Mouse (Mus musculus): ENCODE results near the gene Ly6g6d. TPM values are rescaled to one million over a fixed set of nuclear protein-coding genes. Genes with fewer than 3 reads are reported as not detected.
"Not testable (repeated sequence)": the region's sequence is repeated elsewhere in the genome, so short reads cannot be mapped to it uniquely, and the experiment has no call there.

The Ly6g6d gene
- polyA plus RNA-seq (2014; fragmentation: Nextera tagmentation; extraction: Ambion mirVana): 2.7 and 4.0 TPM in 2 replicates

DNA sequence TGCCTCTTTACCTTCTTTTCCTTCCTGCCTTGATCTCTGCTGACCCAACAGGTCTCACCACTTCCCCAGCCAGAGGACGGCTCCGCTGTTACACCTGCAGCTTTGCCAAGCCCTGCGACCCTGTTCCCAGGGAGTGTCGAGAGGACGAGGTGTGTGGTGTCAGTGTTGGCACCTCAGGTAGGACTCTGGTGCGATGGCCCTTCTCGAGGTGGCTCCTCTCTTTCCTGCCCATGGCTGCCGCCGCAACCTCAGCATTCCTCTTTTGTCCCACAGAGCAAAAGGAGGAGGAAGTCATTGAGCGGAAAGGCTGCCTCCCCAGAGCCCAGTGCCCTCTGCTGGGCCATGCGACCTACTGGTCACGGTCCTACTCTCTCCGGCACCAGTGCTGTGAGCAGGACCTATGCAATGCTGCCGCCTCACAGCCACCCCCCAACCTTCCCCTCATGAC, at the start of gene Ly6g6d:
Gene Ly6g6d, minus strand, starts transcription at position 280 of the 448 bp plus-strand sequence.
- Histone ChIP-seq H3K4me2 (peak within 1 kb of the TSS; percentile 54), H3K4me3 (ENCODE audit: low read depth, low read length) (peak within 1 kb of the TSS; percentile 21), H3K27me3 (ENCODE audit: insufficient read depth, low read length) (no peaks in the 10 kb centered on the region), H3K4me1 (ENCODE audit: insufficient read depth) (0 out of 2 replicates have a peak, but pooled peaks cover 4% of the 10 kb centered on the region), H3K27ac (ENCODE audit: low read depth) (peak within 1 kb of the TSS; percentile 69; the same call in 1 of the 2 replicates), H3K9me3 (ENCODE audit: low read depth, low read length) (no peaks in the 10 kb centered on the region), H3K9ac (peak within 1 kb of the TSS; percentile 44), H3K36me3 (ENCODE audit: insufficient read depth) (no peaks in the 10 kb centered on the region)
- DNase-seq (peak; percentile 60), ATAC-seq (ENCODE audit: insufficient read depth) (peak; percentile 75)
- TF ChIP-seq CTCF (IDR thresholded peaks at IDR 0.05; ENCODE audit: low read depth): peak; percentile 65
- WGBS: 10% methylated on average over 14 of the region's 14 CpGs

- H3K27ac ChIP-seq (ENCODE audit: low read depth): no peak overlapping the region
- H3K27me3 ChIP-seq (ENCODE audit: insufficient read depth, low read length): no peaks in the 10 kb centered on the region
- peak overlapping the region; percentile 48 for H3K4me3 ChIP-seq (ENCODE audit: low read depth, low read length)
- DNase-seq (no peak), ATAC-seq (ENCODE audit: insufficient read depth) (no peak)
- H3K9me3 ChIP-seq (ENCODE audit: low read depth, low read length): no peaks in the 10 kb centered on the region
- TF ChIP-seq CTCF (IDR thresholded peaks at IDR 0.05; ENCODE audit: low read depth): no peak
- 52% methylated on average over 13 of the region's 13 CpGs for WGBS
- peak overlapping the region; percentile 79 for H3K4me2 ChIP-seq
- peaks cover 27% of the 10 kb centered on the region; the same call in 1 of the 2 replicates for H3K36me3 ChIP-seq (ENCODE audit: insufficient read depth)
- peak overlapping the region; percentile 74 for H3K9ac ChIP-seq
- H3K4me1 ChIP-seq (ENCODE audit: insufficient read depth): no peaks in the 10 kb centered on the region; the same call in 1 of the 2 replicates
Measured at GRCm38 (mm10) chr17:35127017-35127416, 49.2 kb upstream of the Ly6g6d start.

DNA sequence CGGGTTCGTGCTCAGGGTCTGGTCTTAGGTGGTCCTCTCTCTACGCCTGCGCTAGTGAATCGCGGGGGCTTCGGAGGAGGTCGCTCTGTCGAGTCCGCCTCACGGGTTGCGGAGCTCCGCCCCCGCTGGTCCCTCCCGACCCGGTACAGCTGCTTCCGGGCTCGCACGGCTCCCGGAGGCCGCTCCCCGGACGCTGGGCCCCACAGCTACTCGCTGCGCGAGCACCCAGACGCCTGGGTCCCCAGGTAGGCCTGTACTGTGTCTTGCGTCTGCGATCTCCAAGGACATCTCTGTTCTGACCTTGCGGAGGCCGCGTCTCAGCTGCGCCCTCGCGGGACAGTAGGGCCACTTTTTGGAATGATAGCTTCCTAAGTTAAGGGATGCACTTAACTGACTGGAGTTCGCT, 48.3 kb upstream of the Ly6g6d start, which contains the start of gene D17H6S53E:
Gene D17H6S53E, plus strand, starts transcription at position 168 of the 406 bp plus-strand sequence.
- DNase-seq (peak; percentile 87), ATAC-seq (ENCODE audit: insufficient read depth) (peak; percentile 58)
- WGBS: under 1% methylated on average over 36 of the region's 36 CpGs
- peak within 1 kb of the TSS; percentile 48 for H3K4me3 ChIP-seq (ENCODE audit: low read depth, low read length)
- H3K4me1 ChIP-seq (ENCODE audit: insufficient read depth): no peaks in the 10 kb centered on the region; the same call in 1 of the 2 replicates
- TF ChIP-seq CTCF (IDR thresholded peaks at IDR 0.05; ENCODE audit: low read depth): no peak
- peak within 1 kb of the TSS; percentile 64 for H3K27ac ChIP-seq (ENCODE audit: low read depth)
- peak within 1 kb of the TSS; percentile 74 for H3K9ac ChIP-seq
- peaks cover 27% of the 10 kb centered on the region; the same call in 1 of the 2 replicates for H3K36me3 ChIP-seq (ENCODE audit: insufficient read depth)
- H3K4me2 ChIP-seq: peak within 1 kb of the TSS; percentile 79
- H3K9me3 ChIP-seq (ENCODE audit: low read depth, low read length): no peaks in the 10 kb centered on the region
- no peaks in the 10 kb centered on the region for H3K27me3 ChIP-seq (ENCODE audit: insufficient read depth, low read length)

DNA sequence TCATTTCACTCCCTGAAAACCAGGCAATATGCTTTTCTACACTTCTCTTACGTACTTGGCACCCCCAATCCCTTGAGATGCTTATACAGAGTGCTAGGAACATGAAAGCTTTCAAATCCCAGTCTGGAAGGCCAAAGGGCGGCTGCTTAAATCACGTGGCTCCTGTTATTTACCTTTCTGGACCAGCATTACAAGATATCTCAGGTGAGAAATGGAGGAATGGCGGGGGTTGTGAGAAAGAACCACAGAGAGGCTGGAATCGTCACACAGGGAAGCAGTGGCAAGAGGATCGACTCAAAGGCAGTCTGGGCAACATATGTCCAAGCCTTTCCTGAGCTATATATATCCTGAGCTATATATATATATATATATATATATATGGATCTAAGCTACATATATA, 47.7 kb upstream of the Ly6g6d start:
- WGBS: 13% methylated on average over 6 of the region's 6 CpGs
- peak overlapping the region; percentile 74 for H3K9ac ChIP-seq

DNA sequence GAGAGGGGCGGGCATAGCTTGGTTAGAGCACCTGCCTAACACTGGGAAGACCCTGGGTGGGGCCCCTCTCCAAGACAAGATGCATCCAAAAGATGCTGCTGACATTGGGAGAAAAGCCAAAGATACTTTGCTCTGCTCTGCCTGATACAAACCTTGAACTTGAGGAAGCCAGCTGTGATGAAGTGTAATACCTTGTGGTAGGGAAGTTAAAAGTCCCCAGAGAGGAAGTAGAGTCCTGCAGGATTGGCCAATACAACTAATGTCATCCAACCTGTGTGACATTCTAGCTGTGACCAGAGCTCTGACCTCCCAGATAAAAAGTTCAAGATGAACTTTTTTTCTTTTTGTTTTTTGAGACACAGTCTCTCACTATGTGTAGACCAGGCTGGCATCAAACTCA, 47.2 kb upstream of the Ly6g6d start:
- H3K4me3 ChIP-seq (ENCODE audit: low read depth, low read length): peak overlapping the region; percentile 48; the same call in 1 of the 2 replicates
- H3K9me3 ChIP-seq (ENCODE audit: low read depth, low read length): no peaks in the 10 kb centered on the region
- H3K4me2 ChIP-seq: peak overlapping the region; percentile 79; the same call in 1 of the 2 replicates
- WGBS: 92% methylated on average over 1 of the region's 1 CpGs
- H3K9ac ChIP-seq: peak overlapping the region; percentile 74
- peaks cover 24% of the 10 kb centered on the region; the same call in 1 of the 2 replicates for H3K36me3 ChIP-seq (ENCODE audit: insufficient read depth)
- no peak for TF ChIP-seq CTCF (IDR thresholded peaks at IDR 0.05; ENCODE audit: low read depth)
- 0 out of 2 replicates have a peak overlapping the region, but pooled peaks have one; percentile 64 for H3K27ac ChIP-seq (ENCODE audit: low read depth)
- peaks cover 2% of the 10 kb centered on the region; the same call in 1 of the 2 replicates for H3K4me1 ChIP-seq (ENCODE audit: insufficient read depth)
- DNase-seq (no peak), ATAC-seq (ENCODE audit: insufficient read depth) (no peak)
- no peaks in the 10 kb centered on the region for H3K27me3 ChIP-seq (ENCODE audit: insufficient read depth, low read length)

More for the DNA sequence above, 47.7 kb upstream of the Ly6g6d start:
- Histone ChIP-seq H3K4me2 (peak overlapping the region; percentile 79), H3K4me3 (ENCODE audit: low read depth, low read length) (peak overlapping the region; percentile 48), H3K4me1 (ENCODE audit: insufficient read depth) (no peaks in the 10 kb centered on the region; the same call in 1 of the 2 replicates), H3K9me3 (ENCODE audit: low read depth, low read length) (no peaks in the 10 kb centered on the region), H3K27me3 (ENCODE audit: insufficient read depth, low read length) (no peaks in the 10 kb centered on the region), H3K36me3 (ENCODE audit: insufficient read depth) (peaks cover 27% of the 10 kb centered on the region; the same call in 1 of the 2 replicates), H3K27ac (ENCODE audit: low read depth) (peak overlapping the region; percentile 64; the same call in 1 of the 2 replicates)
- peak; percentile 10 for DNase-seq
- TF ChIP-seq CTCF (IDR thresholded peaks at IDR 0.05; ENCODE audit: low read depth): no peak
- ATAC-seq (ENCODE audit: insufficient read depth): no peak

DNA sequence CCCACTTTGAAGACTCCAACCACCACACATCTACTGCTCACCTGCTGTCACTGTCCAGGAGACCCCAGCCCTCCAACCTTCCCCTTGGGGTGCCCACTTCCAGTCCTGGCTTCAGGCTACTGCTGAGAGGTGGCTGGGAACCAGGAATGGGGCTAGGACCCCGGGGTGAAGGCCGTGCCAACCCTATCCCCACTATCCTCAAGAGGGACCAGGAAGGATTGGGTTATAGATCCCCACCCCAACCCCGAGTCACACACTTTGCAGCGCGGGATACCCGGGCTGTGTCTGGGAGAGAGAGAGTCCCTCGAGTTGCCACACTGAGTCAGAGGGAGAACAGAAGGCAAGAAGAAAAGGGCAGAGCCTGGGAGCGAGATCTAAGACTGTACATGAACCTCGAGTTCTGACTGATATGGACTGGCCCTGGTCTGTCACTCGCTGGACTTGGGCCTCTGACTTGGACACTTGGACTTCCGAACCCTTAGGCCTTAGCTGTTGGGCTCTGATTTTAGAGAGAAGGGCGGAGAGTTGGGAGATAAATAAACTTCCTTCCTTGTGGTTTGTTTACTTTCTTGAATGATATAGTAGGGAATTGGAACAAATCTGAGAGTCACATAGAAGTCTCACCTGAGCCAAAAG, 46.5 kb upstream of the Ly6g6d start:
- not testable (repeated sequence) for H3K4me1 ChIP-seq (ENCODE audit: insufficient read depth); ATAC-seq (ENCODE audit: insufficient read depth); H3K4me3 ChIP-seq (ENCODE audit: low read depth, low read length); DNase-seq; H3K4me2 ChIP-seq; H3K9me3 ChIP-seq (ENCODE audit: low read depth, low read length); H3K9ac ChIP-seq; H3K27me3 ChIP-seq (ENCODE audit: insufficient read depth, low read length); H3K27ac ChIP-seq (ENCODE audit: low read depth)
- 88% methylated on average over 12 of the region's 12 CpGs for WGBS
- H3K36me3 ChIP-seq (ENCODE audit: insufficient read depth): peaks cover 26% of the 10 kb centered on the region; the same call in 1 of the 2 replicates

DNA sequence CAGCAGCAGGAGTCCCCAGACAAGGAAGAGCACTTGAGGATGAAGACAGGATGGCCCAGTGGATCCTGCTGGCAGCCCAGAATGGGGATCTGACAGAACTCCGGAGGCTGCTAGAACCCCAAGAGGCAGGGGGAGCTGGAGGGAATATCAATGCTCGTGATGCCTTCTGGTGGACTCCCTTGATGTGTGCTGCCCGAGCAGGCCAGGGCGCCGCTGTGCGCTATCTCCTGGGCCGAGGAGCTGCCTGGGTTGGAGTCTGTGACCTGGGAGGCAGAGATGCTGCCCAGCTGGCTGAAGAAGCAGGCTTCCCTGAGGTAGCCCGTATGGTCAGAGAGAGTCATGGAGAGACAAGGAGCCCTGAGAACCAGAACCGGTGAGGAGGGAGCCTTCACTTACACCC, 45.4 kb upstream of the Ly6g6d start:
- not testable (repeated sequence) for DNase-seq; H3K27me3 ChIP-seq (ENCODE audit: insufficient read depth, low read length); H3K4me1 ChIP-seq (ENCODE audit: insufficient read depth); ATAC-seq (ENCODE audit: insufficient read depth); H3K4me3 ChIP-seq (ENCODE audit: low read depth, low read length); H3K27ac ChIP-seq (ENCODE audit: low read depth); H3K9ac ChIP-seq; H3K9me3 ChIP-seq (ENCODE audit: low read depth, low read length); H3K4me2 ChIP-seq
- WGBS: 84% methylated on average over 9 of the region's 9 CpGs
- peaks cover 27% of the 10 kb centered on the region for H3K36me3 ChIP-seq (ENCODE audit: insufficient read depth)

Measured in lung, embryonic 14.5 days (tissue).